Mouse (Mus musculus): ENCODE results near the gene Paxx.

Gene Paxx

DNA sequence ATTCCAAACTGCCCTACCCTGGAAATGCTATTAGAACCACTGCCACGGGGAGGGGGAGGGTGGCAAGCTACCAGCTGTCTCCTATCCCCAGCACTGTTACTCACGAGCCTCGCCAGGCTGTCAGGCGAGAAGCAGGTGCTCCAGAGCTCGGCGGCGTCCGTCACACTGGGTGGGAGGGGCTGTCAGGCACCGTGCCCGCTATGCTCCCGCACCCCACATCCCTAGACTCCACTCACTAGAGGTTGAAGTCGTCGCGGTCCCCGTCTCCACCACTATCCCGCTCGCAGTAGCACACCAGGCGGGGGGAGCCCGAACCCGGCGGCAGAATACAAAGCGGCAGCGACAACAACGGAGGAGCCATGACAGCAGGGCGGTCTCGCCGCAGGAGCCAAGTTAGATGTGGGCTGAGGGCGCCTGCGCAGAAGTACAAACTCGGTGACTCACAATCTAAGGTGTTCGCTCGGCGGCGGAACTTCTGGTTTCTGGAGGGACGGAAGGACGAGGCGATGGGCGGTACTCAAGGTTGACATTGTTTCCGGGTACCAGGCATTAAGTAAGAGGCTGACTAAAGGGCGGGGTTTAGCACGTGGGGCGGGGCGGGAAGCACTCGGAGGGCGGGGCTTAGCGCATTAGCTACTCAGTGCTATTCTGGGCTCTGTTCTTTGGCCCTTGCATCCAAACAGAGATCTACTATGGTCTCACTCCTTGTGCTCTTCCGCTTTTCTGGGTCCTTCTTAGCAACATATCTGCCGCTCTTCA is at the start of gene Paxx:
Paxx (minus strand) TSS at position 544 of the 759 bp plus-strand sequence.
- CTCF ChIA-PET: no interaction called here

GRCm38 (mm10) chr2:25509912-25510311 is 49.0 kb upstream of the Paxx start:
- CTCF ChIA-PET: no interaction called here

DNA sequence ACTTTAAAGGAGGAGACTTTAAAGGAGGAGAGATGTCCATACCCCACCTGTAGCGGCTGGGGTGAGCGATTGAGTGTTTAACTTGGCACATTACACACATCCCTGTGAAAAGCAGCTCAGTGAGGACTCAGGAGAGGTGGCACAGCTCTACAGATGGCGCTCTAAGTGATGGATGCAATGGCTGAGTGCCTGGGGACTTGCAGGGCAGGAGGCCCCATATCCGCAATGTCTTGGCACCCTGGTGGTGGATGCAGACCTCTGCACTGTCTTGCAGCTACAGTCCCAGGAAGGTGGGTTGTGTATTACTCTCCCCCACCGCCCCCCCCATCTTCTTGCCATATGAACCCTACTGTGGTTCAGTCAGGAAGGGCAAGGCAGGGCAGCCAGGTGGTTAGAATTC is 46.1 kb upstream of the Paxx start:
- CTCF ChIA-PET: interaction anchor here (0.6 kb wide), 1 partner anchor 37 kb away, joined by 10 read pairs; no protein-coding TSS in a partner anchor

DNA sequence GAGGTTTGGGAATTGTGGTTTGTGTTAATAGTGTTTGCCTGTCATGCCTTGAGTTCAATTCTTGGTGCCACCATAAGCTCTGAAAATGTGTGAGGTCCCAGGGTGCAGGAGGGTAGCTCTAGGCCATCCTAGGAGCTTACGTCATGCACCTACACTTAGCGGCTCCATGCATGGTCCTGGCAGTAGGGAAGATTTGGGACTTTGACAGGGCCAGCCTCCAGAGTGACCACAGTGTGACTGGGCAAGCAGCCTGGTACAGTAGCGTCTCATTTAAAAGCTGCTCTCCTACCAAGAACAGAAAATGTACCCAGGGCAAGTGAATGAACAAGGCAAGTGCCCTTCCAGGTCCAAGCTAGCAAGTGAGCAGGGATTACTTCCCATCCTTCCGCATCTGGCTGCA is 45.0 kb upstream of the Paxx start:
- CTCF ChIA-PET: no interaction called here

GRCm38 (mm10) chr2:25505000-25505399 is 44.1 kb upstream of the Paxx start:
- CTCF ChIA-PET: no interaction called here

DNA sequence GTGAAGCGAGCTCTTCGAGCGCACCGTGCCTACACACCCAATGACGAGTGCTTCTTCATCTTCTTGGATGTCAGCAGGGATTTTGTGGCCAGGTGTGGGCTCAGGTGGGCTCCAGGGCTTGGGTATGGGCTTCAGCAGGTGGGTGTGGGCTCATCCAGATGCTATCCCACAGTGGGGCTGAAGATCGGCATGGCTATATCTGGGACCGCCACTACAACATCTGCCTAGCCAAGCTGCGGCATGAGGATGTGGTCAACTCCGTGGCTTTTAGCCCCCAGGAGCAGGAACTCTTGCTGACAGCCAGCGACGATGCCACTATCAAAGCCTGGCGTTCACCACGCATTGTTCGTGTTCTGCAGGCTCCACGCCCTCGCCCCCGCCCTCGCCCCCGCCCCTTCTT is 43.6 kb upstream of the Paxx start:
- CTCF ChIA-PET: no interaction called here

- CTCF ChIA-PET: no interaction called here
Measured at GRCm38 (mm10) chr2:25502726-25503125, 41.8 kb upstream of the Paxx start.

DNA sequence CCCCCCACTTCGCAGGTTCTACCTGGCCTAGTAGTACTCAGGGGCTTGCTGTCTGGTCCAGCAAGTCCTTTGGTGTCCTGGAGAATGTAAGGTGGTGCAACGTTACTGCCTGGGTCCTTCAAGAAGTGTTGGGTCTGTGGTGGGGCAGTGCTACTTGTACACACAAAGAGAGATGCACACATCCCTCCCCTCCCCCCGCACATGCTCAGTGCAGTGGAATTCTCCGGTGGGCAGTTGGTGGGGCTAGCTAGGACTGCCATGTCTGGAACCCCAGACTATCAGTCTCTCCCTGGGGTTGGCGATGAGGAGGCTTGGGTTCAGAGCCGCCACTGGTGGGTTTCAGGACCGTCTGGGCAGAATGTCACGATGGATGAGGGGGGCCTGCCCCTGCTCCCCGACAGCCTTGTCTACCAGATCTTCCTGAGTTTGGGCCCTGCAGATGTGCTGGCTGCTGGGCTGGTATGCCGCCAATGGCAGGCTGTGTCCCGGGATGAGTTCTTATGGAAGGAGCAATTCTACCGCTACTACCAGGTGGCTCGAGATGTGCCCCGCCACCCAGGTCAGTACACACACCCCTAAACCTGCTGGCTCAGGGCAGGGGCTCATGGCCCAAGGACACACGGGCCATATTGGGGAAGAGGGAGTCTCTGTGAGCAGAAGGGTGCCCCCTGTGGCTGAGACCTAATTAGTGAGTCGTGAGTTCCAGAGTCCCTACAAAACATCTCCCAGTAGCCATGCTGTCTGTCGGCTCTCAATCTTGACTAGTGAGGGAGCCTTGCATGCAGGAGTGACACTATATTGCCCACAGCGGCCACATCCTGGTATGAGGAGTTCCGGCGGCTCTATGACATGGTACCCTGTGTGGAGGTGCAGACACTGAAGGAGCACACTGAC is 40.9 kb upstream of the Paxx start, which contains the start of gene C8g:
C8g (minus strand) TSS at position 127 of the 894 bp plus-strand sequence.
- CTCF ChIA-PET: no interaction called here

DNA sequence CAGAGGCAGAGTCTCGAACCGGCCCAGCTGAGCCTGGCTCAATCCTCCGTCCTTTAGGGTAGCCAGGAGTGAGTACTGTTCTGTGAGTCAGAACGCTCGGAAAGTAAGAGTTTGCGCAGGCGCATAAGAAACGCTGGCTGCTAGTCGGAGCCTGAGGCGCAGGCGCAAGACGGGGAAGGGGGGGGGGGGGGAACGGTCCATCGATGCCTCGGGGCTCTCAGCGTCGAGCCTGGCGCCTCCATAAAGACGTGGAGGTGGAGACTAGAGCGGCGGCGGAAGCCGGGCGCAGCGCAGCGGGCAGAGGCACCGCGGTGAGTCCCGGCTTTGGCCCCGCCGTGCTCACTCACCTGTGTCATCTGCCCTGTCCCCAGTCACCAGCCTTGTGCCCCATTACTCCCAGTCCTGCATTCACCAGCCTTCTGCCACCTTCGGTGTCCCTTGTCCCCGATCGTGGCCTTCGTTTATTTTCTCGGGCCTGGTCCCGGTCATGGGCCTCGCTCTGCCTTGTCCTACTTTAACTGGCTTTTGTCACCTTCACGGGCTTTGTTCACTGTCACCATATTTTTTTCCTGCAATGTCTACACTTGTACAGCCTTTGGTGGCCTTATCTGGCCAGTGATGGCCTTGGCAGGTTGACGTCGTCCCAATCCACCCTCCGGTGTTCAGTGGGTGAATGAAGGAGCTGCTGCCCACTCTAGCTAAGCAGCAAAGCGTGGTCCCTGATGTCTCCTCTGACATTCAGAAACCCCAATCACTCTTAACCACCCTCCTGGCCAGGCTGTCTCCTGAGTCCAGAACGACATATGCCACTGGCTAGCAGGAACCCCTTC is 39.9 kb upstream of the Paxx start, which contains the start of gene Fbxw5:
Fbxw5 (plus strand) TSS at position 175 of the 830 bp plus-strand sequence.
- CTCF ChIA-PET: no interaction called here

- CTCF ChIA-PET: no interaction called here
Measured at GRCm38 (mm10) chr2:25500071-25500575, 39.2 kb upstream of the Paxx start.

DNA sequence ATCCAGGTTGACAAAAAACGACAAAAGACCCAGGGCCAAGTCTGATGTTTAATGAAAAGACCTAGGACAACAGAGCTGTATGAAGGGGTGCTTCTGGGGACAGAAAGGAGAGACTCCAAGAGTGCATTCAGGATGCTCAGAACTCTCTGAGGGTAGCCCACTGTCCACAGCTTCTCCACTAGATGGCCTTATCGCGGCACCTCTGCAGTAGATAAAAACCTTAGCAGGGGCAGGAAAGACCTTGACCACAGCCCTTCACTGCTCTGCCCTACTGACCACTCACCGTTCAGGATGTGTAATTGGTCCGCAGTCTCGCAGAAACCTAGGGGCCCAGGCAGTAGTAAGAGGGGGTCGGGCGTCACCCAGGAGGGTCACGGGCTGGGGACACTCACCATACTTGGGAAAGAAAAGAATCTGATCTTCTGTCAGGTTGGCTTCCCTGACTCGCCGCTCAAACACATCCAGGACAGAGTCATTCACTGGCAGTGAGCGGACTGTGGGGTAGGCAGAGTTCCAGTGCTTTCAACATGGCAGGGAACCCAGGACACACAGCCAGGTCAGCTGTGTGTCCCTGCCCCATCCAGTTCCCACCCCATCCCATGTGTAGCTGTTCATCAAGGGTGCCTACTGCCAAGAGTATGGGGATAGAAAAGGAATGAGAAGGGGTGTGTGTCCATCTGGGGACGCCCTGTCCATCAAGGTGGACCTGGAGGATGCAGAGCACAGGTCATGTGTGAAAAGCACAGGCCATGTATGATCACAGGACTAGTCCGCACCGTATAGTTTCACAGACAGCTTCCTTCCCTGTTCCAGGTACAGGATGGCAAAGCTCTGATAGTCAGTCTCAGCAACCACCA is 38.0 kb upstream of the Paxx start:
- CTCF ChIA-PET: no interaction called here

DNA sequence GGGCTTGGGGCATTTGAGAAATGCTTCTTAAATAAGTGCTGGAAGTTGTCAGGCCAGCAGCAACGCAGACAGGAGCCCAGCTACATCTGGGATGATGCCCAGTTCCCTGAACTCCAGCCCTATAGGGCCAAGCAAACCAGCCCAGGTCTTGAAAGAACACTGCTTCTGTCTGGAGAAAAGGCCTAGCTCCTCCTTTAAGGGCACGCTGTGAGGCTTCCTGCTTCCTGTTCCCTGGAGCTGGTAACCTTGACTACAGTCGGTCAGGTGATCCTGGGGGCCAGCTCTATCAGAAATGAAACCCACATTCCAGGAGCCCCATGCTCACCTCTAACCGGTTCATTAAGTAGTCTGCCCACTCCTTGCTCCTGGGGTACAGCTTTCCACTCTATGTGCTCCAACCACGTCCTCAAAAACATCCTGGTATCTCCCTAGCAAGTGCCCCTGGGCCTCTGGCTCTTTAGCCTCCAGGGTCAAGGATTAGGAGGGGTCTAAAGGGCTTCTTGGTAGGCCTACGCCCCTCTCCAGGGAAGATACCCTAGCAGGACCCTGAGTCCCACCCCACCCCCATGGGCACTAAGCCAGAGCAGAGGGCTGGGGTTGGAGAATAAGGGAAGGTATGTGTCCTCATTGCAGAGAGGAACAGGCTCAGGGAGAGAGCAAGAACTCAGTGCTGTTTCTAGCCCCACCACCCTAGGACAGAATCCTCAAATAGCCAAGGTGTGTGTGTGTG is 37.1 kb upstream of the Paxx start:
- CTCF ChIA-PET: no interaction called here

DNA sequence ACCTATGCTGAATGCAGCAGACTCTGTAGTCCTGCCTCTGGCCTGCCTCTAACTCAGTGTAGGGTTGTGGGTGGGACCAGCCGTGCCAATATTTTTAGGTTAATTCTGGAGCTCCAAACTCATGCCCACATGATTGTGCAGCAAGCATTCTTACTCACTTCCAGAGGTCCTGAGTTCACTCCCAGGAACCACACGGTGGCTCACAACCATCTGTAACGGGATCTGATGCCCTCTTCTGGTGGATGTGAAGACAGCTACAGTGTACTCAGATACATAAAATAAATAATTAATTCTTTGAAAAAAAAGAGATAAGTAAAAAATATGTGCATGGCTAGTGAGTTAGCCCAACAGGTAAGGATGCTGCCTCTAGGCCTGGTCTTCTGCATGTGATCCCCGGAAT is 35.6 kb upstream of the Paxx start:
- CTCF ChIA-PET: no interaction called here

DNA sequence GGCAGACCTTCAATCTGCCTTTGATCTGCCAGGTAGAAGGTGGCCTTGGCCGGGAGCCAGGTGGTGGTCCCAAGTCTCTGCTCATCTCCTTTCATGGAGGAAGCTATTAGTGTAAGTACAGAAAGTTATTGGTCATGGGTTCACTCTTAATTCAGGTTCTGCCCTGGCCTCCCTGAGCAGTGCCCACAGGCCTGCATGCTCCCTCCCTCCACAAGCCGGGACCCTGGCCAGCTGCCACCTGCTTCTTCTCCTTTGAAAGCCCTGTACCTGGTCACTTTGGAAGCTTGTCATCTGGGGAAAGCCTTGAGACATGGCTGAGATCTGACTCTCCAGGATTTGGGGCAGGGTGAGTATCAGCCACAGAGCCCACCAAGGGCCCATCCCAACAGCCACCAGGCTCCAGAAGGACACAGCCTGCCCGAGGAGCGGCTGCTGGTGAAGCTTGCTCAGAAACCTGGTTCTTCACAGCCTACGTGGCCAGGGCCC is 32.6 kb upstream of the Paxx start, which contains the start of gene Lcn12:
Lcn12 (minus strand) TSS at position 436 of the 486 bp plus-strand sequence.
- CTCF ChIA-PET: interaction anchor here (0.5 kb wide), 1 partner anchor 671 kb away, joined by 4 read pairs; no protein-coding TSS in a partner anchor

DNA sequence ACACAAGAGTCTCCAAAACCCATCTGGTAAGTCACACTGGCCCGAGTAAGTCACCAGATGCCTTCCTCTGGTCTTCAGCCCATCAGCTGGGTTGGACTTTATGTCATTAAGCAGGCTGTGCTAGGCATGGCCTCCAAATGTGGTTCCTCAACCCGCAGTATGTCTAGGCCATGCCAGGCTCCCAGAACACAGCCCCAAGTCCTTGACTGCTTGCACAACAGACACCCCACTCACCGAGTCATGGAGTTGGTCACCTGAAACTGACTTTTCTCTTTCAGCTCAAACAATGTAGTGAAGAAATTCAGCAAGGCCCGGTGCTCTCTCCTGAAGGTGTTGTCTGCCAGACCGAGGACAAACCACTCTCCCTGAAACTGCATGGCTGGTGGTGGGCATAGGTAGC is 32.1 kb upstream of the Paxx start:
- CTCF ChIA-PET: no interaction called here

- CTCF ChIA-PET: no interaction called here
Measured at GRCm38 (mm10) chr2:25488671-25489068, 27.8 kb upstream of the Paxx start.

DNA sequence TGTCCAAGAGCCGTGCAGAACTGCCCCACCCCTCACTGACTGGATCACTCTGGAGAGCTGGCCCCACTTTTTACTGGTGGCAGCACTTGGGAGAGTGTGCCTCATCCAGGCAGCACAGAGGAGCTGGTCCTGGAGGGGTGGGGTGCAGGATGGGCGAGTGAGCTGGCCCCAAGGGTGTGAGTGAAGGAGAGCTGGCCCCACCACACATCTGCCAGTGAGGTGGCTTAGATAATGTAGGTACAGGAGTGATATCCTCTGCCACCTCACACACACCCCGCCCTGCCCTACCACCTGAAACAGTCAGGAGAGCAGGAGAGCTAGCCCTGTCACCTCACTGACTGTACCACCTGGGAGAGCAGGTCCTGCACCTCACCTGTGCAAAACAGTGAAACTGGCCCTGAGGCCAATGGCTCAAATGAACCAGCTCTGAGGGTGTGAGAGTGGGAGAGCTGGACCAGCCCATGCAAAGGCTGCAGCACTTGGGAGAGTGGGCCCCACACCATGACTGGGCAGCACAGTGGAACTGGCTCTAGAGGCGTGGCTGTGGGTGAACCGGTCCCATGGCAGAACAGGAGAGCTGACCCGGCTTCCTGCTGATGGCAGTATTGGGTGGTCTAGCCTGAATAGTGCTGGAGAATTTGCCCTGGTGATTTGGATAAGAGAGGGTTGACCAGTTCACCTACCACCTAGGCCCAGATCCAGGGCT is 27.2 kb upstream of the Paxx start:
- CTCF ChIA-PET: no interaction called here

GRCm38 (mm10) chr2:25484901-25485647 is 24.2 kb upstream of the Paxx start:
- CTCF ChIA-PET: interaction anchor here (0.7 kb wide), 1 partner anchor 66 kb away, joined by 3 read pairs; no protein-coding TSS in a partner anchor
